Mouse (Mus musculus) brown adipose tissue, adult 24 weeks (tissue): Measurements from ENCODE around the gene Hpd. TPM values are rescaled to one million over a fixed set of nuclear protein-coding genes. Genes with fewer than 3 reads are reported as not detected.

Source experiments
- H3K27ac ChIP-seq: fragments of 200-500 bp; replicated peaks from 2 replicates; pipeline ENCODE4 v1.5.1; 2012; ENCODE audit warnings: low read depth, mild to moderate bottlenecking, low read length
- H3K4me1 ChIP-seq: fragments of 200-500 bp; 2 replicates; pipeline ENCODE4 v1.6.1; 2012; ENCODE audit warnings: low read length, mixed read lengths; ENCODE audit not compliant: control insufficient read depth, insufficient read depth, insufficient read length
- H3K4me3 ChIP-seq: fragments of 200-500 bp; 2 replicates; pipeline ENCODE4 v1.5.1; 2012; ENCODE audit warnings: low read depth, mild to moderate bottlenecking, low read length, moderate library complexity; ENCODE audit not compliant: insufficient read depth
- polyA plus RNA-seq: library from polyadenylated mRNA; stranded (reverse); fragments of >200 nt; gene quantifications from 2 replicates; pipeline ENCODE4 v1.2.4, GENCODE M21; 2012; ENCODE audit not compliant: missing spikeins, insufficient read depth, insufficient read length

Hpd gene
- polyA plus RNA-seq, 1 experiment = 1.7 TPM

- Histone ChIP-seq H3K4me1 (no peaks in the 10 kb centered on the region), H3K27ac (no peak overlapping the region), H3K4me3 (no peak overlapping the region)
These were observed 56.7 kb downstream of the Hpd start for GRCm38 (mm10) chr5:123125638-123126406.

GRCm38 (mm10) chr5:123125105-123125504, 57.4 kb downstream of the Hpd start:
- Histone ChIP-seq H3K4me3 (no peak overlapping the region), H3K4me1 (no peaks in the 10 kb centered on the region), H3K27ac (no peak overlapping the region)

- Histone ChIP-seq H3K4me3 (no peak overlapping the region), H3K27ac (no peak overlapping the region), H3K4me1 (no peaks in the 10 kb centered on the region)
These were observed 60.3 kb downstream of the Hpd start for GRCm38 (mm10) chr5:123122181-123122580.

Other genes with a start within 250 kb of the Hpd start
- gene Kdm2b, start 192.9 kb downstream of the Hpd start, polyA plus RNA-seq = 6.3 and 6.5 TPM in 2 replicates
- gene Orai1, start 167.7 kb downstream of the Hpd start, polyA plus RNA-seq = 6.9 and 7.6 TPM in 2 replicates
- not detected in 2 replicates for gene Morn3, start 135.7 kb downstream of the Hpd start, polyA plus RNA-seq
- 91.8 and 116 TPM in 2 replicates for gene Tmem120b, start 114.3 kb downstream of the Hpd start, polyA plus RNA-seq
- 0.48 and 0.67 TPM in 2 replicates for gene Rhof, start 50.0 kb downstream of the Hpd start, polyA plus RNA-seq
- gene Setd1b, start 40.5 kb downstream of the Hpd start, polyA plus RNA-seq = 5.4 and 8.3 TPM in 2 replicates
- 18.4 and 19.5 TPM in 2 replicates for gene Psmd9, start 13.3 kb downstream of the Hpd start, polyA plus RNA-seq
- 0.24 and 0.54 TPM in 2 replicates for gene Wdr66, start 69.4 kb upstream of the Hpd start, polyA plus RNA-seq
- 9.7 and 9.8 TPM in 2 replicates for gene Bcl7a, start 161.1 kb upstream of the Hpd start, polyA plus RNA-seq
- gene Mlxip, start 212.1 kb upstream of the Hpd start, polyA plus RNA-seq = 7.8 and 8.2 TPM in 2 replicates